8 mouse cellular contexts compared by ENCODE assay signal in the genomic region with DNA sequence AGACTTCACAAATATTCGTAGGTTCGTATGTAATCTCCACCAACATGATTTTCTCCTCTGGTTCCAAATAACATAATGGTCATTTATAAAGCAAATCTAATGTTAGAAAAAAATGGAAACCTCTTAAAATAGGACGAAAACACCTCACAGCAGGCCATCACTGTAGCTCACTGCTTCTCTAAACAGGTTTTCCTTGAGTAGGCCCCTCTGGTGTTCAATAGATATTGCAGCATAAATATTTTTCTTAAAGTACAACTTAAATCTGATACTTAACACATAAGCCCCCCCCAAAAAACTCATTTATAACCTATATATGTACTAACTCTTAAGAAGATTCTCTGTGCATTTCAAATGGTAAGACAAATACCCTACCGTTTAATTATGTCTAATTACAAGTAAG. TPM values are rescaled to one million over a fixed set of nuclear protein-coding genes. Genes with fewer than 3 reads are reported as not detected.
DNase-seq lines count a peak whose midpoint lies in the region; ATAC-seq and TF ChIP-seq lines count a peak whose summit lies in the region.

No protein-coding gene starts in this region.

- H3K9ac ChIP-seq in heart, embryonic 13.5 days = peak overlapping the region; percentile 100
- H3K9ac ChIP-seq in forebrain, embryonic 14.5 days (ENCODE audit: low read length) = peak overlapping the region; percentile 98
- peak overlapping the region; percentile 99 for H3K9ac ChIP-seq in liver, embryonic 16.5 days (ENCODE audit: low read depth, low read length)

- no peaks in the 10 kb centered on the region for H3K9me3 ChIP-seq in heart, embryonic 13.5 days
- H3K9me3 ChIP-seq in E14TG2a.4 (ENCODE audit: low read length) = no peaks in the 10 kb centered on the region
- no peaks in the 10 kb centered on the region for H3K9me3 ChIP-seq in forebrain, embryonic 14.5 days (replicated peaks; ENCODE audit: control insufficient read depth, low read length)
- no peaks in the 10 kb centered on the region for H3K9me3 ChIP-seq in liver, embryonic 16.5 days (replicated peaks; ENCODE audit: control insufficient read depth, low read length)

- peaks cover 49% of the 10 kb centered on the region for H3K4me1 ChIP-seq in heart, embryonic 13.5 days
- peaks cover 47% of the 10 kb centered on the region for H3K4me1 ChIP-seq in E14TG2a.4 (replicated peaks; ENCODE audit: low read depth, low read length)
- H3K4me1 ChIP-seq in forebrain, embryonic 14.5 days (ENCODE audit: control insufficient read depth, insufficient read depth, low read length) = peaks cover 38% of the 10 kb centered on the region
- H3K4me1 ChIP-seq in liver, embryonic 16.5 days (ENCODE audit: control insufficient read depth, low read depth, low read length) = peaks cover 41% of the 10 kb centered on the region
- peaks cover 6% of the 10 kb centered on the region for H3K4me1 ChIP-seq in thymus, adult 2 months (replicated peaks; ENCODE audit: control insufficient read depth, insufficient read depth, low read length)

- no peak overlapping the region for H3K27ac ChIP-seq in heart, embryonic 13.5 days (replicated peaks)
- no peak overlapping the region for H3K27ac ChIP-seq in forebrain, embryonic 14.5 days (ENCODE audit: low read depth, low read length)
- peak overlapping the region; percentile 95; the same call in 1 of the 2 replicates for H3K27ac ChIP-seq in liver, embryonic 16.5 days (ENCODE audit: low read length)
- H3K27ac ChIP-seq in thymus, adult 2 months (ENCODE audit: control insufficient read depth, insufficient read depth, low read length) = no peak overlapping the region

- no peaks in the 10 kb centered on the region for H3K36me3 ChIP-seq in heart, embryonic 13.5 days
- peaks cover 16% of the 10 kb centered on the region for H3K36me3 ChIP-seq in E14TG2a.4 (ENCODE audit: insufficient read depth, low read length)
- H3K36me3 ChIP-seq in forebrain, embryonic 14.5 days (ENCODE audit: control insufficient read depth, insufficient read depth, low read length) = no peaks in the 10 kb centered on the region
- no peaks in the 10 kb centered on the region for H3K36me3 ChIP-seq in liver, embryonic 16.5 days (ENCODE audit: control insufficient read depth, insufficient read depth)
- no peaks in the 10 kb centered on the region for H3K36me3 ChIP-seq in thymus, adult 2 months (ENCODE audit: control insufficient read depth, insufficient read depth, low read length)

- H3K4me3 ChIP-seq in heart, embryonic 13.5 days = peak overlapping the region; percentile 99
- peak overlapping the region; percentile 97 for H3K4me3 ChIP-seq in E14TG2a.4 (replicated peaks; ENCODE audit: low read length)
- peak overlapping the region; percentile 96 for H3K4me3 ChIP-seq in forebrain, embryonic 14.5 days (ENCODE audit: low read depth, low read length)
- peak overlapping the region; percentile 99 for H3K4me3 ChIP-seq in liver, embryonic 16.5 days (ENCODE audit: low read depth, low read length)
- no peak overlapping the region for H3K4me3 ChIP-seq in thymus, adult 2 months (ENCODE audit: control insufficient read depth, insufficient read depth, low read length)

- 7% methylated on average over 4 of the region's 4 CpGs for WGBS in heart, embryonic 13.5 days
- 3% methylated on average over 4 of the region's 4 CpGs for WGBS in forebrain, embryonic 14.5 days
- 4% methylated on average over 4 of the region's 4 CpGs for WGBS in liver, embryonic 16.5 days (ENCODE audit: insufficient replicate concordance)
- 19% methylated on average over 4 of the region's 4 CpGs for WGBS in thymus, adult 2 months

- no peak for TF ChIP-seq CTCF in E14TG2a.4 (conservative IDR thresholded peaks at IDR 0.05; ENCODE audit: low read length)
- no peak for TF ChIP-seq CTCF in thymus, adult 2 months (IDR thresholded peaks at IDR 0.05; ENCODE audit: borderline replicate concordance, control insufficient read depth, extremely low read depth, insufficient read depth, low read length, poor library complexity)

- TF ChIP-seq POLR2A in thymus, adult 2 months (IDR thresholded peaks at IDR 0.05; ENCODE audit: control insufficient read depth, extremely low read depth, insufficient read depth, low read length, poor library complexity) = no peak

- DNase-seq in heart, postnatal 4 days = no peak
- DNase-seq in forebrain, embryonic 14.5 days (ENCODE audit: low spot score) = peak; percentile 51
- no peak for DNase-seq in right cerebral cortex, postnatal 10 days (ENCODE audit: low spot score in 2 of 2)
- DNase-seq in thymus, adult 2 months = no peak
- DNase-seq in cerebellum, adult 11-12 months = no peak

- H3K4me2 ChIP-seq in heart, embryonic 13.5 days = peak overlapping the region; percentile 84
- H3K4me2 ChIP-seq in forebrain, embryonic 14.5 days (ENCODE audit: low read length) = peak overlapping the region; percentile 62
- H3K4me2 ChIP-seq in liver, embryonic 16.5 days (ENCODE audit: low read depth, low read length) = peak overlapping the region; percentile 80

- H3K27me3 ChIP-seq in heart, embryonic 13.5 days (replicated peaks) = no peaks in the 10 kb centered on the region
- peaks cover 4% of the 10 kb centered on the region for H3K27me3 ChIP-seq in E14TG2a.4 (ENCODE audit: insufficient read depth, low read length)
- no peaks in the 10 kb centered on the region for H3K27me3 ChIP-seq in forebrain, embryonic 14.5 days (replicated peaks; ENCODE audit: control insufficient read depth, insufficient read depth, low read length)
- H3K27me3 ChIP-seq in liver, embryonic 16.5 days (ENCODE audit: control insufficient read depth, insufficient read depth, low read depth, low read length) = no peaks in the 10 kb centered on the region
- H3K27me3 ChIP-seq in thymus, adult 2 months (ENCODE audit: control insufficient read depth, insufficient read depth, low read length) = no peaks in the 10 kb centered on the region

- no peak for ATAC-seq in heart, embryonic 13.5 days (ENCODE audit: extremely low read depth, insufficient number of reproducible peaks, low FRiP score, low TSS enrichment)
- no peak for ATAC-seq in forebrain, embryonic 14.5 days
- no peak for ATAC-seq in liver, embryonic 16.5 days (ENCODE audit: low read depth)

RNA-seq across cellular contexts. Expression of a gene that starts 1.8 kb away (rescaled TPM):
- 70.9 and 73.8 TPM in 2 replicates for polyA plus RNA-seq in heart, embryonic 13.5 days (2015; fragmentation: Nextera tagmentation; extraction: Ambion mirVana)
- 10 to 100 TPM; 80.9 to 84.0 TPM for total RNA-seq in heart, postnatal 4 days (2021)
- polyA plus RNA-seq in forebrain, embryonic 14.5 days (2014; fragmentation: Nextera tagmentation; extraction: Ambion mirVana) = 74.8 and 80.5 TPM in 2 replicates
- 58.5 and 62.9 TPM in 2 replicates for polyA plus RNA-seq in liver, embryonic 16.5 days (2015; fragmentation: Nextera tagmentation; extraction: Ambion mirVana)
- polyA plus RNA-seq in thymus, adult 2 months (2012; rRNA removed) = 50.0 and 69.3 TPM in 2 replicates
